Mouse (Mus musculus): ENCODE measurements around the gene Lin52.

The Lin52 gene

DNA sequence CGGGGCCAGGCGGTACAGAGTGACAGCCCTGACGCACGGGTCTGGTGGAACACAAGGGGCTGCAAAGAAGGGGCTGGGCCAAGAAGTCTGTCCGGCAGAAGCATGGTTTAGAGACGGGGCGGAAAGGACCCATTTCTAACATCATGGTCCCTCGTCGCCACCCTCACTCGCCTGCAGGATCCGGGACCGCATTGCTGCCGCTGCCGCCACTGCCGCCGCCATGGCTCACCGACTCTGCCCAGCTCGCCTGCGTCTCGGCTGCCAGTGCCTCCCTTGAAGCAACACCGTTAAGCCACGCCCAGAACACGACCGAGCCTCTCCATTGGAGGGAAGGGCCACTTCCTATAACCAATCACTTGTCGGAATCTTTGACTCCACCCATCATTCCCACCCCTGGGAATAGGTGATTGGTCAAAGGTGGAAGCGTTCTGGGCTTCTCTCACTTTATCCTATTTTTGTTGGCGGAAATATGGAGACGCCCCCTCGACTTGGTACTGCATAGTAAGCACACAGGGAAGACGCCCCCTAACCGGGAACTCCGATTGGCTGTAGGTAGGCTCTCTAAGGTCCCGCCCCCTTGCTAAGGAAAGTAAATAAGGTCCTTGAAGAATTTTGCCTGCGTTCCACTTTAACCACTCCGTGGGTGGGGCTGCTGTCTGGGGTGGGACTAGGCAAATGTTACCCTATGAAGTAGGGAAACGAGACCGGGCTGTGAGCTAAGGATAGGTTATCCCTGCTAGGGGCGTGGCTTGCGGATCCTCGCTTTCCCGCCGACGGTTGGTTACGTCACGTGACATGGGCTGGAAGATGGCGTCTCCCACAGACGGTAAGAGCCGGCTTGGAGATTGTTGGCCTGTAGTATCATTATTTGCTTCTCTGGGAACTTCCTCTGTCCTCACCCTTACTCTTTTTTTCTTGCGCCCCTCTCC lies at the start of gene Lin52, which contains the start of gene Aldh6a1:
Gene Lin52, plus strand, starts transcription at position 705 of the 929 bp plus-strand sequence.
Gene Aldh6a1, minus strand, starts transcription at position 287 of the 929 bp plus-strand sequence.
- DNase-seq = peak; percentile 99

DNA sequence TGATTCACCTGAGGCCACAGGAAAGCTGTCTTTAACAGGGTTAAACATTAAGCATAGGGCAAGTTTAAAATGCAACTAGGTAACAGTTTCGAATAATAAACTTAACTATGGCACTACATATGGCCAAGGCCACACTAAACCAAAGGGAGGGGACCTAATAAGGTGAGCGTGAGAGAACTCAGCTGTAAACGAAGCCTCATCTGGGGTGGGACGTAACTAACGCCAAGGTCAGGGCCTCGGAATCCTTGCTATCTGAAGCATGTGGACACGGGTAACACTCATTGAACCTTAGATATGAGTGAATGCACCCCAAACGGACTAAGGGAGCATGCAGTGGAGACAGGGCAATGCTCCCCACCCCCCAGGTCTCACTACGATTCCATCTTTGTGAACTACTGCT lies 48.3 kb upstream of the Lin52 start:
- peak in 1 of 2 experiments; percentile 34 for DNase-seq

DNA sequence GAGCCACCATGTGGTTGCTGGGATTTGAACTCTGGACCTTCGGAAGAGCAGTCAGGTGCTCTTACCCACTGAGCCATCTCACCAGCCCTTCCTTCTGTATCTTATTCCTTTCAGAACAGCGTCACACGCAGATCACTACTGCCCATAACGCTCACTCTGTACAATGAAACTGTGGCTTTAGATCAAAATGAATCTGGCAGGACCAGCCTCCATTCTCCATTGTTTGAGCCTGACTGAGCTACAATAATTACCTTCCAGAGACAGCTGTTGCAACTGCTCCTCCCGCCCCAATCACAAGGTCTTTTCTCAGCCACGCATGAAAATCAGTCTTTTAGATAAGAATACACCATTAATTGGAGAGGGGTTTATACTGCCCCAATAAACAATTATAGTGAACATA lies 46.7 kb upstream of the Lin52 start:
- no peak for DNase-seq

DNA sequence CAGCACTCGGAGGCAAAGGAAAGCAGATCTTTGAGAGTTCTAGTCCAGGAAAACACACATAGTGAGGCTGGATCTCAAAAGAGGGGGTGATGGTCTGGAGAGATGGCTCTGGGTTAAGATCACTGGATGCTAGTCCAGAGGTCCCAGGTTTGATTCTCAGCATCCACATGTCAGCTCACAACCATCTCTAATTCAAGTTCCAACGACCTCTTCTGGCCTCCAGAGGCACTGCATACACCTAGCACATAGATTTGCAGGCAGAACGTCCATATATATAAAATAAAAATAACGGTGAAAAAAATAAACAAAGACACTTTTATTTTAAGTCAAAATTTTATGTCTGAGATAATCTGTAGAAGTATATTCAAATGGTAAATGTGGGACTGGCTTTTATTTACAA lies 44.0 kb upstream of the Lin52 start:
- DNase-seq = no peak

- peak; percentile 20 to 54 for DNase-seq
These were observed 43.1 kb upstream of the Lin52 start for GRCm38 (mm10) chr12:84407874-84408818.

GRCm38 (mm10) chr12:84408819-84409507 lies 42.3 kb upstream of the Lin52 start, which contains the start of the genes Entpd5 and Bbof1:
Entpd5 (minus strand) TSS chr12:84409029.
Bbof1 (plus strand) TSS chr12:84409071.
- DNase-seq = peak; percentile 90 to 94

GRCm38 (mm10) chr12:84416834-84417604 lies 34.2 kb upstream of the Lin52 start, which contains the start of gene Rnf113a2:
Rnf113a2 (plus strand) TSS chr12:84417196.
- peak; percentile 87 to 94 for DNase-seq

GRCm38 (mm10) chr12:84417605-84417922 lies 33.7 kb upstream of the Lin52 start:
- DNase-seq = no peak

DNA sequence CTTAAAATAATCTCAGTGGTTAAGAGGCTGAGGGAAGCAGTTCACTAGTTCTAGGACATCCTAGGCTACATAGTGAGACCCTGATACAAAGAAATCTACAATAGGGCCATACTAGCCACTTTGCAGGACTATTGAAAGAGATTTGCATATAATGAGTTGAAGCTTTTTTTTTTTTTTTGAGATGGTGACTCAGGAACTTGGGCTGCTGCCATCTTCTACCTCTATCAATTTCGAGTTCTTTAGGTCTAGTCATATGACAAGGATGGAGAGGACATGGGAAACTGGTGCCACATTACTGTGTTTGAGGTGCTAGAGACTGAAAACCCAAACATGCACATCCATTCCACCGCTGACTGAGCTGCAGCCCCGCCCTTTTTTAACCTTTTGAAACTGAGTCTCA lies 27.2 kb upstream of the Lin52 start:
- DNase-seq = no peak

GRCm38 (mm10) chr12:84429825-84430224 lies 21.4 kb upstream of the Lin52 start:
- DNase-seq = no peak

- no peak for DNase-seq
These were observed 12.5 kb upstream of the Lin52 start for GRCm38 (mm10) chr12:84438697-84439096.

- DNase-seq = no peak
These were observed 8.7 kb upstream of the Lin52 start for GRCm38 (mm10) chr12:84442526-84442925.

DNA sequence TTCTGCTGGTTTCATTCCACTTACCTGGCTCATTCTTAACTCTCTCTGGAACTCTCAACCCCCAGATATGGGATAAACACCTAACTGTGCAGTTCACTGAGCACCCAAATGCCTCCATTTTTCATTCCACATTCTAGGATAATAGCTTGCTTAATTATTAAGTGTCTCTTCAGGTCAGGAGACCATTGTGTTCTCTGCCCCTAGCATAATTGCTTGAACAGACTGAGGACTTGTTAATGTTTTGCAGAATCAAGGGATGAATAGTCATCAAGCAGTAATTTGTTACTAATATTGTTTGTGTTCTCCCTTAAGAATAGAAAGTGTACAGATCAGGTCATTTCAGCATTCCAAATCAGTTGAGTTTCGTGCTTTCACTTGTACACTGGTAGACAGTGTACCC lies 3.8 kb upstream of the Lin52 start:
- DNase-seq = no peak

DNA sequence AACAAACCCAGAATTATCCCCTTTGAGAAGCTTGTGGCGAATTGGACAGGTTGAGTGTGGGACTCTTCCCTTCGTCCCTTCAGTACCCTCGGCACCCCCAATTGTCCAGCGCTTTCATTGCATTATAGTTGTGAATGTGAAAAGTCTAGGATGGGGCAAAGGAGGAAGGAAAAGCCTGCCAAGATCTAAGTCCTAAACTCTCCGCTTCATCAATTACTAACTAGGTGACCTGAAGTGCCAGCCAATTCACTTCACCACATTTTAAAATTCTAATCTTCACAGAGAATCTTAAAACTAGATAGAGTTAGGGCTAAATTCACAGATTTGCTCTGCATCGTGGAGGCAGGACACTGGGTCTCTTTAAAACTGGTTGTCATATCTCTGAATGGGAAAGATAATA lies 3.0 kb upstream of the Lin52 start:
- DNase-seq = peak in 1 of 2 experiments; percentile 16

DNA sequence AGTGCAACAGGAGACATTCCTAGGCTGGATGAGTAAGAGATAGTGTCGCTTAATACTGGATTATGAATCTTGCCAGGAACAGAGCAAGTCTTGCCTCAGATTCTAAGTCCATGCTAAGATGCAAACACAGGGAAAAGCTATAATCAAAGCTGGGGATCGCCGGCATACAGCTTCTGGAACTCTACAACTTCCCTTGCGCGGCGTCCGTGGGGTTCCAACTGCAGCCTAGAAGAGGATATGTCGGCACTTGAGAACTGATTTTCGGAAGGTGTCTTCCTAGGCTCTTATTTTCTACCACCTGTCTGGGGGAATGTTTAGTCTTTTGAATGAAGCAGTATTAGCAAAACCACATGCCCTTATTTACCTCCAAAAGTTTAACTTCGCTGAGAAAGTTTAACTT lies 1.3 kb upstream of the Lin52 start:
- peak in 1 of 2 experiments; percentile 22 for DNase-seq

DNA sequence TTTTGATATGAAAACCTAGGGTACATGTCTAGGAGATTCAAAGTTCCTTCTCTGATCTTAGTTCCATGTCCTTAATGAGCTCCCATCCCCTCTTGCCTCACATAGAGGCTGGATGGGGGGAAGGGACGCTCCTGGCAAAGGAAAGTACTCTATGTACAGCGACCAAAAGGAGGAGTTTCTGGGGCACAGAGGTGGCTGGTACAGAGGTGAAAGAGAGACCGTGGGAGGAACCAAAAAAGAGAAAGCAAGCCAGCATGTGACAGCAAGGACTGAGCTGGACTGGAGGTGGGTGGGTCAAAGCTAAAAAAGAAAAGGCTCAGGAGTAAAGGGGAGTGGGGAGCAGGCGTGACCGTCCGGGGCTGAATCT lies 888 bp upstream of the Lin52 start:
- peak; percentile 68 to 90 for DNase-seq

DNA sequence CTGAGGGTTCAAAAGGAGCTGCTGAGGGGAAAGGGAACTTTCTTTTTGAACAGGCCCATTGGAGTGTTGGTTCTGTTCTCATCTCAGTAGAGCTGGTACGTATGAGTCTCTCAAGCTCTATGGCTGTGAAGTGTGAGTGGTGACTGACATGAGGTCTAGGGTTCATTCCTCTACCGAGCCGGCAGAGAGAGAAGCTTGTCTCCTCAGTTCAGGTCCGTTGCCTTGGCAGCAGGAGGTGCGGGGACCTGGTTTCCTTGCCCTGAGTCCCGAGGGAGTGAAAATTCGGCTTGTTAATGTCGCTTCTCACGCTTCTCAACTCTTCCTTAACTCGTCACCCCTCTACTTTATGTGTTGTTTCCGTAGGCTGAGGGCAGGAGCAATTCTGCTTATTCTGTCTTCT lies 579 bp downstream of the Lin52 start:
- peak; percentile 12 to 52 for DNase-seq

- no peak for DNase-seq
These were observed 5.7 kb downstream of the Lin52 start for GRCm38 (mm10) chr12:84456911-84457310.

DNA sequence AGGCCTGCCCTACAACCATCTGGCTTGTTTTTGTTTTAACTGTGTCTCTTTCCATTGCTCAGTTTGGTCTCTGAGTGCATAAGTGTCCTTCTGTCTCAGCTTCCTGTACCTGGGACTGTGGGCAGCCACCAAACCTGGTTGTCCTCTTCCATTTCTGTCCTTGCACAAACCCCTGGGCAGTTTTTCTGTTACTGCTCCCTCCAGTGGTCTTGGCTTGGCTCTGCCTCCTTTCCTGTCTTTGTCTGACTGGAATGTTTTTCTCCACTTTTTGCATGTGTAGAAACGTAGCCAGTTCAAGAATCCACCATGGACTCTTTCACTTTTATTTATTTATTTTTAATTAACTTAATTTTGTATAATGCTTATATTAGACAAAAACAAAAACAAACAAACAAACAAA lies 8.6 kb downstream of the Lin52 start:
- DNase-seq = no peak

DNA sequence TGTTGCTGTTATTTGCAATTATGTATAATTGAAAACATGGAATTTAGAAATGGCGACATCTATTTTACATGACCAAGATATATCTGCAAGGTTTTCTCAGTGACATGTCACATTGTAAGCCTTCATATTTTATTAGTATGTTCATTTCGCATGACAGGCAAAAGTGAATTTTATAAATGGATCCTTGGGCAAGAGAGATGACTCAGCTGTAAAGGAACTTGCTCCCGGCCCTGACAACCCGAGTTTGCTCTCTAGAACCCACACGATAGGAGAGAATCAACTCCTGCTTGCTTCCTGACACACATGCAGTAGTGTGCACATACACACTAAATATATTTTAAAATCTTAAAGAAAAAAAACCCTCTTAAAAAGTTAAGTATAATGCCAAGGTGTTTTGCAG lies 10.2 kb downstream of the Lin52 start:
- no peak for DNase-seq

DNA sequence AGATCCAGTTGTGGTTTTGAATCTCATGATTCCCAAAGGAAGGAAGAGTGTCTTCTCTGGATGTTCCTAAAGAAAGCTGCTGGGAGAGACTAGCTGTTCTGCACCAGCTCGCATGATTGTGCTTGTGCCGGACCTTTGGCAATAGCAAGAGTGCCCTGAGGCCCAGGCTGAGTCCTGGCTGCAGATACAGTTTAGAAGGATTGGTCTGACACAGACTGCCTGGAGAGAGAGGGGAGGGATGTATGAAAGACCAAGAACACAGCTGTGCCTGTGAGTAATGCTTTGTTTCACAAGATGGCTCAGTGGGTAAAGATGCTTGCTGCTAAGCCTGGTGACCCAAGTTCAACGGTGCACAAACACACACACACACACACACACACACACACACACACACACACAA lies 11.6 kb downstream of the Lin52 start:
- DNase-seq = no peak

DNA sequence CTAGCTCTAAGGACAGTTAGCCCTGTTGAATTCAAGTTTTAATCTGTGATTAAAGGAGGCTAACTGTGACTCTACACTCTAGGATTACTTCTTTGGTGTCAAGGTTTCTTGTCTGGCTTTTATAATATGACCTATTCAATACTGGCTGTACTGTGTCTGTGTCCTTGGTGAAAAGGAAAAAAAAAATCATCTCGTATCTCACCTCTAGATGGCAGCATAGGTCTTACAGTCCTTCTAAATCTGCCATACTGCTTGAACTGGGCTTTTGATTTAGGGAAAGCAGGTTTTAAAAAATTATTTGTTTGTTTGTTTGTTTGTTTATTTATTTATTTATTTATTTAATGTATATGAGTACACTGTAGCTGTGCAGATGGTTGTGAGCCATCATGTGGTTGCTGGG lies 17.5 kb downstream of the Lin52 start:
- DNase-seq = no peak
